Mouse (Mus musculus) brain, embryonic 14.5 days (tissue): Measurements from ENCODE around the gene Ddt.

Experiments
- CTCF ChIP-seq: fragments of 200-500 bp; IDR thresholded peaks from 2 replicates; pipeline ENCODE4 v1.5.1; 2012; ENCODE audit warnings: inconsistent platforms, mild to moderate bottlenecking, moderate library complexity, borderline replicate concordance; ENCODE audit not compliant: insufficient read depth, insufficient read length; ENCODE audit errors: extremely low read depth
- POLR2A ChIP-seq: fragments of 200-500 bp; IDR thresholded peaks from 2 replicates; pipeline ENCODE4 v1.6.1; 2012; ENCODE audit warnings: mild to moderate bottlenecking, inconsistent platforms, borderline replicate concordance; ENCODE audit not compliant: poor library complexity, insufficient read depth, insufficient read length, severe bottlenecking; ENCODE audit errors: extremely low read depth

DNA sequence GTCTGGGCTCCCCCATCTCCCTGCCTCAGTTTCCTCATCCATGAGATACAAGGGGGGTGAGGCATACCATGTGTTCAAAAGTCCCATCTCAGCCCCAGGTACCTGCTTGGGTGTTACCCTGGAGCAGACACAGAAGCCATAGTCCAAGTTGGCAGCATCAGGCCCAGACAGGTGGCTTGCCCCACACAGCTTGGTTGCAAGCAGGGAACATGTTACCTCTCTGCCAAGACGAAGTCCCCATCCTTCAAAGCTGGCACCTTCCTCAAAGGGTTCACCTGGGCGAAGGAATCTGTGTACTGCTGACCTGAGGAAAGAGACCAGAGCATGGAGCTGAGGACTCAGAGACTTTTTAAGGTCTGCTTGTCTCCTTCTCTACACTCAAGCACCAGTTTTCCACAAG lies 4.7 kb upstream of the Ddt start:
- TF ChIP-seq CTCF (no peak), POLR2A (no peak)
